Mouse (Mus musculus): ENCODE measurements around the gene Lgals1. TPM values are rescaled to one million over a fixed set of nuclear protein-coding genes. Genes with fewer than 3 reads are reported as not detected.
A peak's percentile ranks its signal among the peaks of the same experiment; 100 is the strongest.

Lgals1 gene
- total RNA-seq (2012; rRNA removed) (974 and 1,054 TPM in 2 replicates), polyA plus RNA-seq (2012; ENCODE audit: insufficient read depth in 1 of 2, insufficient read length in 2 of 2, low read depth in 1 of 2, low replicate concordance in 2 of 2, missing spikeins in 1 of 2) (1,000 to 10,000 TPM in 1 of 2 experiments, 100 to 1,000 TPM in 1; 646 to 1,010 TPM)

DNA sequence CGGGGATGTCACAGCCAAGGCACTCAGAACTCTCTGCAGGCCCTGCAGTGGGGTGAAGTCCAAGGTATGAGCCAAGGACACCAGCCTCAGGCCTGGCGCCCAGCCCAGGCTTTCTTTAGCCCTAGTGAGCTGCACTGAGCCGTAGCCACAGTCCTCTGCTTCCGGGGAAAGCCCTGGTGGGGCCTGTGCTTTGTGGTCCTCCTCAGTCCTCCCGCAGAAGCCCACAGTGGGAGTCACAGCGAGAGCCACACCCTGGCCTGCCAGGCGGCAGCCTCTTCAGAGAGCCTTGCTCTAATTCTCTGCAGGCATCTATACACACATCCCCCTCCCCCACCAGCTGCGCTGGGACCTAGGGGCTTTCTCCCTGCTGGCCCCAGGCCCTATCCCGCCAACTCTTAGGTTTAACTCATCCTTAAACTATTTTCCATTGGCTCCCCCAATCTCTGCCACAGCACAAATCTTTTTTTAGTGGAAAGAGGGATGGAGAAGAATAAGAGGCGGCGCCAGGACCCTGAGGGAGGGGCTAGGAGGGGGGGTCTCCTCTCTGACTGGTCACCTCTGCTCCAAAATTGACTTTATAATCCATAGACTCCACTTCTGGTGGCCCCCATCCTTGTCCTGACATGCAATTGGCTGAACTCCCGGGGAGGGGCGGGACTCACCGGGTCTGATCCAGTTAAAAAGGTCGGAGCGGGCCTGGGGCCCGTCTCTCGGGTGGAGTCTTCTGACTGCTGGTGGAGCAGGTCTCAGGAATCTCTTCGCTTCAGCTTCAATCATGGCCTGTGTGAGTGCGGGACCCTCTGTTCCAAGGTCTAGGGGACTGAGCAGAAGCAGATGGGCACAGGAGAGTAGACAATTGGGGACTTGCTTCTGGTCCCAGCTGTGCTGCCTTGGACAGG is at the start of gene Lgals1:
TSS of gene Lgals1 (plus strand) at position 705 of the 899 bp plus-strand sequence.
- peak within 1 kb of the TSS; percentile 74 for H3K9ac ChIP-seq (ENCODE audit: control insufficient read depth, low read depth, low read length, poor library complexity, severe bottlenecking)
- peak within 1 kb of the TSS; percentile 68 to 75 for H3K4me3 ChIP-seq (ENCODE audit: control insufficient read depth in 1 of 2, insufficient read depth in 1 of 2, low read depth in 2 of 2, low read length in 2 of 2)
- H3K9me3 ChIP-seq (replicated peaks; ENCODE audit: insufficient read depth, low read length), result no peaks in the 10 kb centered on the region
- peaks cover 3 to 50% of the 10 kb centered on the region in 2 experiments; a peak in 3 of 4 replicates for H3K4me1 ChIP-seq (ENCODE audit: control insufficient read depth in 1 of 2, insufficient read depth in 2 of 2, low read length in 2 of 2)
- TF ChIP-seq RCOR1 (IDR thresholded peaks at IDR 0.05; ENCODE audit: low read depth, low read length) (peak; percentile 6), POLR2A (IDR thresholded peaks at IDR 0.05; ENCODE audit: control insufficient read depth in 1 of 2, insufficient read depth in 1 of 2, low read depth in 1 of 2, low read length in 2 of 2, poor library complexity in 1 of 2) (peak; percentile 56 to 100; a peak in 3 of 4 replicates), SMC3 (IDR thresholded peaks at IDR 0.05; ENCODE audit: low read depth, low read length) (no peak), MAZ (IDR thresholded peaks at IDR 0.05; ENCODE audit: low read depth, low read length) (peak; percentile 80), POLR2AphosphoS2 (IDR thresholded peaks at IDR 0.05; ENCODE audit: low read length) (peak; percentile 77), SIN3A (IDR thresholded peaks at IDR 0.05; ENCODE audit: low read length) (no peak; the same call in none of the 2 replicates), EP300 (IDR thresholded peaks at IDR 0.05; ENCODE audit: low read depth in 1 of 2, low read length in 2 of 2) (peak in 1 of 2 experiments; percentile 34; a peak in 2 of 4 replicates), TBP (IDR thresholded peaks at IDR 0.05; ENCODE audit: low read depth, low read length) (peak; percentile 98), ZC3H11A (IDR thresholded peaks at IDR 0.05; ENCODE audit: low read depth, low read length) (no peak), HCFC1 (IDR thresholded peaks at IDR 0.05; ENCODE audit: low read depth, low read length) (peak; percentile 57), USF2 (IDR thresholded peaks at IDR 0.05; ENCODE audit: borderline replicate concordance in 1 of 2, insufficient read depth in 1 of 2, low read depth in 1 of 2, low read length in 2 of 2) (no peak), ELF1 (IDR thresholded peaks at IDR 0.05; ENCODE audit: low read depth, low read length) (0 out of 2 replicates have a peak, but pooled peaks have one; percentile 22), NRF1 (IDR thresholded peaks at IDR 0.05; ENCODE audit: insufficient read depth, low read depth, low read length, poor library complexity, severe bottlenecking) (no peak), POLR2AphosphoS5 (IDR thresholded peaks at IDR 0.05; ENCODE audit: borderline replicate concordance, low read depth, low read length) (0 out of 2 replicates have a peak, but pooled peaks have one; percentile 45), NELFE (IDR thresholded peaks at IDR 0.05; ENCODE audit: low read depth, low read length) (peak; percentile 98), MEF2A (IDR thresholded peaks at IDR 0.05; ENCODE audit: extremely low read depth, insufficient replicate concordance, low read depth, low read length, poor library complexity, severe bottlenecking) (no peak), ZNF384 (IDR thresholded peaks at IDR 0.05; ENCODE audit: low read depth, low read length) (no peak), ZMIZ1 (IDR thresholded peaks at IDR 0.05; ENCODE audit: low read depth, low read length) (peak; percentile 97), MXI1 (IDR thresholded peaks at IDR 0.05; ENCODE audit: low read depth, low read length) (peak; percentile 30; the same call in 1 of the 2 replicates), ETS1 (IDR thresholded peaks at IDR 0.05; ENCODE audit: low read depth, low read length) (no peak), CHD2 (IDR thresholded peaks at IDR 0.05; ENCODE audit: low read length) (no peak), MYB (IDR thresholded peaks at IDR 0.05; ENCODE audit: low read depth, low read length) (no peak), E2F4 (IDR thresholded peaks at IDR 0.05; ENCODE audit: borderline replicate concordance, low read depth, low read length) (no peak), CHD1 (IDR thresholded peaks at IDR 0.05; ENCODE audit: low read depth, low read length) (0 out of 2 replicates have a peak, but pooled peaks have one; percentile 57)
- peaks cover 0 to 35% of the 10 kb centered on the region in 2 experiments; a peak in 2 of 4 replicates for H3K36me3 ChIP-seq (ENCODE audit: control insufficient read depth in 1 of 2, insufficient read depth in 2 of 2, low read length in 2 of 2)
- H3K27ac ChIP-seq (ENCODE audit: control insufficient read depth, low read depth, low read length), result peak within 1 kb of the TSS; percentile 87
- peak; percentile 94 for DNase-seq (ENCODE audit: low read depth, low spot score)
- no peaks in the 10 kb centered on the region for H3K27me3 ChIP-seq (ENCODE audit: control insufficient read depth in 1 of 2, insufficient read depth in 2 of 2, low read length in 2 of 2)
- peaks cover 10% of the 10 kb centered on the region for H3K79me2 ChIP-seq (ENCODE audit: control insufficient read depth, insufficient read depth, low read length, poor library complexity)

All from MEL (cell line).